Mouse (Mus musculus) 3T3-L1 (cell line): ENCODE results near the gene Mcf2l.

Experiments
- DNase-seq: peaks from one replicate; pipeline ENCODE4 v3.0.0-alpha.2; 2015; ENCODE audit warnings: low read depth, low spot score

Gene Mcf2l

GRCm38 (mm10) chr8:12873357-12874046 is at the start of gene Mcf2l:
TSS of gene Mcf2l (plus strand) at chr8:12873806.
- no peak for DNase-seq

- DNase-seq: no peak
Measured at GRCm38 (mm10) chr8:12824562-12824961, 49.0 kb upstream of the Mcf2l start.

- no peak for DNase-seq
Measured at GRCm38 (mm10) chr8:12825236-12825635, 48.4 kb upstream of the Mcf2l start.

GRCm38 (mm10) chr8:12825686-12826237 is 47.8 kb upstream of the Mcf2l start:
- DNase-seq: no peak

- no peak for DNase-seq
Measured at GRCm38 (mm10) chr8:12827124-12827523, 46.5 kb upstream of the Mcf2l start.

- no peak for DNase-seq
Measured at GRCm38 (mm10) chr8:12828298-12828697, 45.3 kb upstream of the Mcf2l start.

- DNase-seq: peak; percentile 67
Measured at GRCm38 (mm10) chr8:12829381-12829780, 44.2 kb upstream of the Mcf2l start.

- DNase-seq: no peak
Measured at GRCm38 (mm10) chr8:12831659-12832589, 41.7 kb upstream of the Mcf2l start.

- DNase-seq: no peak
Measured at GRCm38 (mm10) chr8:12833616-12834015, 40.0 kb upstream of the Mcf2l start.

- DNase-seq: peak; percentile 67
Measured at GRCm38 (mm10) chr8:12840834-12841233, 32.8 kb upstream of the Mcf2l start.

GRCm38 (mm10) chr8:12842342-12842995 is 31.1 kb upstream of the Mcf2l start:
- peak; percentile 31 for DNase-seq

GRCm38 (mm10) chr8:12844347-12844950 is 29.2 kb upstream of the Mcf2l start:
- DNase-seq: no peak

GRCm38 (mm10) chr8:12846447-12846846 is 27.2 kb upstream of the Mcf2l start:
- DNase-seq: no peak

GRCm38 (mm10) chr8:12851241-12851640 is 22.4 kb upstream of the Mcf2l start:
- DNase-seq: peak; percentile 53

- no peak for DNase-seq
Measured at GRCm38 (mm10) chr8:12856038-12856437, 17.6 kb upstream of the Mcf2l start.

GRCm38 (mm10) chr8:12863061-12863460 is 10.5 kb upstream of the Mcf2l start:
- no peak for DNase-seq

GRCm38 (mm10) chr8:12863608-12864007 is 10.0 kb upstream of the Mcf2l start:
- no peak for DNase-seq

GRCm38 (mm10) chr8:12865790-12866189 is 7.8 kb upstream of the Mcf2l start:
- DNase-seq: peak; percentile 16

GRCm38 (mm10) chr8:12869661-12870060 is 3.9 kb upstream of the Mcf2l start:
- no peak for DNase-seq

- DNase-seq: no peak
Measured at GRCm38 (mm10) chr8:12870656-12871055, 3.0 kb upstream of the Mcf2l start.

GRCm38 (mm10) chr8:12871461-12871860 is 2.1 kb upstream of the Mcf2l start:
- no peak for DNase-seq

- no peak for DNase-seq
Measured at GRCm38 (mm10) chr8:12872983-12873356, 636 bp upstream of the Mcf2l start.
